Mouse (Mus musculus): ENCODE results near the gene Ifrd1. TPM values are rescaled to one million over a fixed set of nuclear protein-coding genes. Genes with fewer than 3 reads are reported as not detected.
A peak's percentile ranks its signal among the peaks of the same experiment; 100 is the strongest.
"Not testable (repeated sequence)": the region's sequence is repeated elsewhere in the genome, so short reads cannot be mapped to it uniquely, and the experiment has no call there.

Gene Ifrd1
- polyA plus RNA-seq, 1 experiment from 2014 or later: 188 TPM

GRCm38 (mm10) chr12:40198427-40198826 lies 49.9 kb downstream of the Ifrd1 start:
- Histone ChIP-seq H3K9me3 (replicated peaks; ENCODE audit: control insufficient read depth, low read length) (no peaks in the 10 kb centered on the region), H3K9ac (ENCODE audit: low read length) (no peak overlapping the region), H3K27me3 (replicated peaks; ENCODE audit: control insufficient read depth, insufficient read depth, low read length) (no peaks in the 10 kb centered on the region), H3K27ac (ENCODE audit: low read depth, low read length) (no peak overlapping the region), H3K4me2 (ENCODE audit: low read length) (no peak overlapping the region), H3K4me1 (ENCODE audit: control insufficient read depth, insufficient read depth, low read length) (no peaks in the 10 kb centered on the region), H3K4me3 (ENCODE audit: low read depth, low read length) (no peak overlapping the region), H3K36me3 (ENCODE audit: control insufficient read depth, insufficient read depth, low read length) (peaks cover 18% of the 10 kb centered on the region)
- ATAC-seq (no peak), DNase-seq (ENCODE audit: low spot score) (no peak)
- WGBS: 89% methylated on average over 9 of the region's 9 CpGs

- H3K27me3 ChIP-seq (replicated peaks; ENCODE audit: control insufficient read depth, insufficient read depth, low read length): no peaks in the 10 kb centered on the region
- DNase-seq (ENCODE audit: low spot score) (no peak), ATAC-seq (no peak)
- no peak overlapping the region for H3K4me3 ChIP-seq (ENCODE audit: low read depth, low read length)
- 90% methylated on average over 5 of the region's 5 CpGs for WGBS
- H3K4me2 ChIP-seq (ENCODE audit: low read length): no peak overlapping the region
- no peak overlapping the region for H3K9ac ChIP-seq (ENCODE audit: low read length)
- no peak overlapping the region for H3K27ac ChIP-seq (ENCODE audit: low read depth, low read length)
- H3K4me1 ChIP-seq (ENCODE audit: control insufficient read depth, insufficient read depth, low read length): no peaks in the 10 kb centered on the region
- no peaks in the 10 kb centered on the region for H3K9me3 ChIP-seq (replicated peaks; ENCODE audit: control insufficient read depth, low read length)
- H3K36me3 ChIP-seq (ENCODE audit: control insufficient read depth, insufficient read depth, low read length): peaks cover 15% of the 10 kb centered on the region
Measured at GRCm38 (mm10) chr12:40198019-40198418, 50.3 kb downstream of the Ifrd1 start.

GRCm38 (mm10) chr12:40197511-40197910 lies 50.8 kb downstream of the Ifrd1 start:
- Histone ChIP-seq H3K4me1 (ENCODE audit: control insufficient read depth, insufficient read depth, low read length) (no peaks in the 10 kb centered on the region), H3K36me3 (ENCODE audit: control insufficient read depth, insufficient read depth, low read length) (peaks cover 11% of the 10 kb centered on the region), H3K9me3 (replicated peaks; ENCODE audit: control insufficient read depth, low read length) (no peaks in the 10 kb centered on the region), H3K4me2 (ENCODE audit: low read length) (no peak overlapping the region), H3K4me3 (ENCODE audit: low read depth, low read length) (no peak overlapping the region), H3K27me3 (replicated peaks; ENCODE audit: control insufficient read depth, insufficient read depth, low read length) (no peaks in the 10 kb centered on the region), H3K9ac (ENCODE audit: low read length) (no peak overlapping the region), H3K27ac (ENCODE audit: low read depth, low read length) (no peak overlapping the region)
- ATAC-seq (no peak), DNase-seq (ENCODE audit: low spot score) (no peak)

GRCm38 (mm10) chr12:40185474-40185873 lies 62.8 kb downstream of the Ifrd1 start:
- Histone ChIP-seq H3K36me3 (ENCODE audit: control insufficient read depth, insufficient read depth, low read length) (no peaks in the 10 kb centered on the region), H3K27me3 (replicated peaks; ENCODE audit: control insufficient read depth, insufficient read depth, low read length) (no peaks in the 10 kb centered on the region), H3K27ac (ENCODE audit: low read depth, low read length) (no peak overlapping the region), H3K9me3 (replicated peaks; ENCODE audit: control insufficient read depth, low read length) (no peaks in the 10 kb centered on the region), H3K4me1 (ENCODE audit: control insufficient read depth, insufficient read depth, low read length) (no peaks in the 10 kb centered on the region), H3K4me2 (ENCODE audit: low read length) (no peak overlapping the region), H3K4me3 (ENCODE audit: low read depth, low read length) (no peak overlapping the region), H3K9ac (ENCODE audit: low read length) (no peak overlapping the region)
- WGBS: 92% methylated on average over 3 of the region's 3 CpGs
- ATAC-seq (no peak), DNase-seq (ENCODE audit: low spot score) (no peak)

GRCm38 (mm10) chr12:40177089-40177488 lies 71.2 kb downstream of the Ifrd1 start:
- WGBS: 70% methylated on average over 6 of the region's 6 CpGs
- no peaks in the 10 kb centered on the region for H3K27me3 ChIP-seq (replicated peaks; ENCODE audit: control insufficient read depth, insufficient read depth, low read length)
- no peaks in the 10 kb centered on the region for H3K36me3 ChIP-seq (ENCODE audit: control insufficient read depth, insufficient read depth, low read length)
- DNase-seq (ENCODE audit: low spot score) (peak; percentile 11), ATAC-seq (no peak)
- no peaks in the 10 kb centered on the region for H3K9me3 ChIP-seq (replicated peaks; ENCODE audit: control insufficient read depth, low read length)
- H3K9ac ChIP-seq (ENCODE audit: low read length): no peak overlapping the region
- H3K27ac ChIP-seq (ENCODE audit: low read depth, low read length): no peak overlapping the region
- no peaks in the 10 kb centered on the region for H3K4me1 ChIP-seq (ENCODE audit: control insufficient read depth, insufficient read depth, low read length)
- H3K4me3 ChIP-seq (ENCODE audit: low read depth, low read length): no peak overlapping the region
- H3K4me2 ChIP-seq (ENCODE audit: low read length): no peak overlapping the region

GRCm38 (mm10) chr12:40176158-40176557 lies 72.1 kb downstream of the Ifrd1 start:
- Histone ChIP-seq H3K9me3 (replicated peaks; ENCODE audit: control insufficient read depth, low read length) (no peaks in the 10 kb centered on the region), H3K4me2 (ENCODE audit: low read length) (no peak overlapping the region), H3K27ac (ENCODE audit: low read depth, low read length) (no peak overlapping the region), H3K9ac (ENCODE audit: low read length) (no peak overlapping the region), H3K4me3 (ENCODE audit: low read depth, low read length) (no peak overlapping the region), H3K27me3 (replicated peaks; ENCODE audit: control insufficient read depth, insufficient read depth, low read length) (no peaks in the 10 kb centered on the region), H3K4me1 (ENCODE audit: control insufficient read depth, insufficient read depth, low read length) (no peaks in the 10 kb centered on the region), H3K36me3 (ENCODE audit: control insufficient read depth, insufficient read depth, low read length) (no peaks in the 10 kb centered on the region)
- WGBS: 73% methylated on average over 2 of the region's 2 CpGs
- ATAC-seq: no peak
- no peak for DNase-seq (ENCODE audit: low spot score)

- H3K4me3 ChIP-seq (ENCODE audit: low read depth, low read length); H3K36me3 ChIP-seq (ENCODE audit: control insufficient read depth, insufficient read depth, low read length); ATAC-seq; H3K4me1 ChIP-seq (ENCODE audit: control insufficient read depth, insufficient read depth, low read length); H3K27ac ChIP-seq (ENCODE audit: low read depth, low read length); H3K4me2 ChIP-seq (ENCODE audit: low read length); H3K9ac ChIP-seq (ENCODE audit: low read length); H3K9me3 ChIP-seq (replicated peaks; ENCODE audit: control insufficient read depth, low read length); H3K27me3 ChIP-seq (replicated peaks; ENCODE audit: control insufficient read depth, insufficient read depth, low read length): not testable (repeated sequence)
- WGBS: 21% methylated on average over 1 of the region's 1 CpGs
- peak; percentile 23 for DNase-seq (ENCODE audit: low spot score)
Measured at GRCm38 (mm10) chr12:40175171-40175570, 73.1 kb downstream of the Ifrd1 start.

- Histone ChIP-seq H3K4me1 (ENCODE audit: control insufficient read depth, insufficient read depth, low read length) (no peaks in the 10 kb centered on the region), H3K4me2 (ENCODE audit: low read length) (no peak overlapping the region), H3K36me3 (ENCODE audit: control insufficient read depth, insufficient read depth, low read length) (no peaks in the 10 kb centered on the region), H3K9me3 (replicated peaks; ENCODE audit: control insufficient read depth, low read length) (no peaks in the 10 kb centered on the region), H3K4me3 (ENCODE audit: low read depth, low read length) (no peak overlapping the region), H3K27ac (ENCODE audit: low read depth, low read length) (no peak overlapping the region), H3K27me3 (replicated peaks; ENCODE audit: control insufficient read depth, insufficient read depth, low read length) (no peaks in the 10 kb centered on the region), H3K9ac (ENCODE audit: low read length) (no peak overlapping the region)
- 89% methylated on average over 2 of the region's 2 CpGs for WGBS
- DNase-seq (ENCODE audit: low spot score): no peak
- ATAC-seq: no peak
Measured at GRCm38 (mm10) chr12:40171637-40172036, 76.7 kb downstream of the Ifrd1 start.

GRCm38 (mm10) chr12:40169675-40170074 lies 78.6 kb downstream of the Ifrd1 start:
- Histone ChIP-seq H3K36me3 (ENCODE audit: control insufficient read depth, insufficient read depth, low read length) (no peaks in the 10 kb centered on the region), H3K4me3 (ENCODE audit: low read depth, low read length) (no peak overlapping the region), H3K9ac (ENCODE audit: low read length) (no peak overlapping the region), H3K4me2 (ENCODE audit: low read length) (no peak overlapping the region), H3K27ac (ENCODE audit: low read depth, low read length) (no peak overlapping the region), H3K4me1 (ENCODE audit: control insufficient read depth, insufficient read depth, low read length) (no peaks in the 10 kb centered on the region), H3K9me3 (replicated peaks; ENCODE audit: control insufficient read depth, low read length) (no peaks in the 10 kb centered on the region), H3K27me3 (replicated peaks; ENCODE audit: control insufficient read depth, insufficient read depth, low read length) (no peaks in the 10 kb centered on the region)
- WGBS: 95% methylated on average over 1 of the region's 1 CpGs
- no peak for ATAC-seq
- no peak for DNase-seq (ENCODE audit: low spot score)

Measured in forebrain, embryonic 14.5 days (tissue).